Mouse (Mus musculus) erythroblast, embryonic 14.5 days (primary cell): Measurements from ENCODE around the gene Fbxl5. TPM values are rescaled to one million over a fixed set of nuclear protein-coding genes. Genes with fewer than 3 reads are reported as not detected.

Source experiments
- H3K27me3 ChIP-seq: 2 replicates; pipeline ENCODE4 v1.6.1; 2012; ENCODE audit warnings: inconsistent platforms; ENCODE audit not compliant: control insufficient read depth
- H3K36me3 ChIP-seq: 2 replicates; pipeline ENCODE4 v1.6.1; 2012; ENCODE audit warnings: mild to moderate bottlenecking, inconsistent platforms; ENCODE audit not compliant: control insufficient read depth
- H3K4me1 ChIP-seq: 2 replicates; pipeline ENCODE4 v1.6.1; 2012; ENCODE audit warnings: inconsistent platforms; ENCODE audit not compliant: control insufficient read depth
- H3K4me3 ChIP-seq: replicated peaks from 2 replicates; pipeline ENCODE3; 2012; ENCODE audit warnings: moderate library complexity, mild to moderate bottlenecking, inconsistent platforms
- H3K9me3 ChIP-seq: 2 replicates; pipeline ENCODE4 v1.6.1; 2012; ENCODE audit warnings: low read length, inconsistent platforms, mixed read lengths; ENCODE audit not compliant: control insufficient read depth
- GATA1 ChIP-seq: IDR thresholded peaks from 2 replicates; pipeline ENCODE4 v1.6.1; 2012; ENCODE audit warnings: low read length, inconsistent platforms, mixed read lengths
- TAL1 ChIP-seq: IDR thresholded peaks from 3 replicates; pipeline ENCODE4 v1.6.1; 2012; ENCODE audit warnings: low read length, inconsistent platforms, mixed read lengths
- polyA plus RNA-seq: library from polyadenylated mRNA; stranded (reverse); fragments of >175 nt; gene quantifications from 2 replicates; pipeline ENCODE4 v1.2.3, GENCODE M21; 2012

Gene Fbxl5
- polyA plus RNA-seq, 1 experiment, result 0.27 TPM

GRCm38 (mm10) chr5:43818695-43819094 is 2.7 kb downstream of the Fbxl5 start, which contains the start of gene Bst1:
Gene Bst1, plus strand, starts transcription at chr5:43818885.
- no peaks in the 10 kb centered on the region for H3K9me3 ChIP-seq
- H3K4me3 ChIP-seq, result no peak within 1 kb of the TSS

DNA sequence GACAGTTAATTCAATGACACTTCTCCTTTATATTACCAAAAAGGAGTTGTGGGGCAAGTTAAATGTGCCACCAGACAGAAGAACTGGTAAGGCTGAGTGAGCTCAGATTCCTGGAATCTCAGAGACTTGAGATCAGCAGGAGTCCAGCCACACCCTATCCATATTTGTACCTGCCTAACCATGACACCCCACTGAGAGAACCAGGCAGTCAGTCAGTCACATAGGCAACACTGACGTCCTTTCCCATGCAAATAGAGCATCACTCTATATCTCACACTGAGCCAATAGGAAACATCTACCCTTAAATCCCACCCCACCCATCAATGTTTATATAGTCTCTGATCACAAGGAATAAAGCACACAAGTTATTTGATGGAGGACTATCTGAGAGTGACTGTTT is 5.7 kb downstream of the Fbxl5 start:
- TF ChIP-seq TAL1 (no peak), GATA1 (no peak)
- H3K36me3 ChIP-seq, result no peaks in the 10 kb centered on the region

More at GRCm38 (mm10) chr5:43818695-43819094, 2.7 kb downstream of the Fbxl5 start, which contains the start of gene Bst1:
- TF ChIP-seq GATA1, result no peak
- TF ChIP-seq TAL1, result no peak
- Histone ChIP-seq H3K36me3 (no peaks in the 10 kb centered on the region), H3K4me1 (no peaks in the 10 kb centered on the region), H3K27me3 (no peaks in the 10 kb centered on the region)

DNA sequence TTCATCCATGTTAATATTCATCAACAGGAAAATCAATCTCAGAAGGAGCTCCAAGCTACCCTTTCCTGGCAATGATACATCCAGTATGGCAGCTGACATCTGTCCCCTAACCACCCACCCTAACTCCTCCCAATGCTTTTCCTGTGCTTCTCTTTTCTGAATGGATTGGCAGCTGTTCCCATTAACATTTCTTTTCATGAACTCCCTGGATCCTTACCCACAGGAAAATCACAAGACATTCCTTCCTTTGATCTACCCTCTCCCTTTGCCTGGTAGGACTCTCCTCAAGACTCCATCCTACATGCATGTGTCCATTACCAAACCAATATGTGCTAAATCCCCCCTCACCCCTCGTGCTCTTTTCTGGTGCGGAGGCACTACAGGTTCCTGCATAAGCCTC is 6.9 kb downstream of the Fbxl5 start:
- Histone ChIP-seq H3K36me3 (no peaks in the 10 kb centered on the region), H3K9me3 (no peaks in the 10 kb centered on the region), H3K4me1 (no peaks in the 10 kb centered on the region), H3K27me3 (no peaks in the 10 kb centered on the region; the same call in 1 of the 2 replicates), H3K4me3 (no peak overlapping the region)
- TF ChIP-seq TAL1 (no peak), GATA1 (no peak)

More for the DNA sequence above, 5.7 kb downstream of the Fbxl5 start:
- H3K27me3 ChIP-seq, result no peaks in the 10 kb centered on the region
- no peak overlapping the region for H3K4me3 ChIP-seq
- no peaks in the 10 kb centered on the region for H3K4me1 ChIP-seq
- H3K9me3 ChIP-seq, result no peaks in the 10 kb centered on the region

DNA sequence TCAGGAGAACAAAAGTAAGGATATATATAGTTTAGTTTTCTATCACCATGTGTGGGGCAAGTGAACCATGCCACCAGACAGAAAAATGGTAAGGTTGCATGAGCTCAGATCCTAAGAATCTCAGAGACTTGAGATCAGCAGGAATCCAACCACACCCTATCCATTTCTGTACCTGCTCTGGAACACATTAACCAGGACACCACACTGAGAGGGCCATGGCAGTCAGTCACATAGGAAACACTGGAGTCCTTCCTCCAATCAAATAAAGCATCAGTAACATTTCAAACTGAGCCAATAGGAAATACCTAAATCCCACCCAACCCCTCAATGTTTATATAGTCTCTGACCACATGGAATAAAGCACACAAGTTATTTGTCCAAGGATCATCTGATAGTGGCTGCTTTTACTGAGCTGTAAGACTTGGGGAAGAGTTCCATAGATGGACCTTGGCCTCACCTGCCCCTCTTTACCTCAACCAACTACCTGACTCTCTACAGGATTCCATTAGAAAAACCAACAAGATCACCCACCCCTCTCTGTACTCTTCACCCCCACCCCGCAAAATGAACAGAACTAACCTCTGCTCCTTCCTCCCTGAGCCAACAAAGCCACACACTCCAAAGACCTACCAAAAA is 10.9 kb downstream of the Fbxl5 start:
- Histone ChIP-seq H3K36me3 (no peaks in the 10 kb centered on the region), H3K4me3 (no peak overlapping the region), H3K4me1 (no peaks in the 10 kb centered on the region), H3K27me3 (peaks cover 19% of the 10 kb centered on the region), H3K9me3 (no peaks in the 10 kb centered on the region)
- no peak for TF ChIP-seq GATA1
- no peak for TF ChIP-seq TAL1

- TF ChIP-seq GATA1 (no peak), TAL1 (no peak)
- Histone ChIP-seq H3K9me3 (peaks cover 2% of the 10 kb centered on the region; the same call in 1 of the 2 replicates), H3K36me3 (no peaks in the 10 kb centered on the region), H3K4me1 (no peaks in the 10 kb centered on the region), H3K27me3 (peaks cover 19% of the 10 kb centered on the region), H3K4me3 (no peak overlapping the region)
Observed at GRCm38 (mm10) chr5:43807744-43808696, 13.4 kb downstream of the Fbxl5 start.

DNA sequence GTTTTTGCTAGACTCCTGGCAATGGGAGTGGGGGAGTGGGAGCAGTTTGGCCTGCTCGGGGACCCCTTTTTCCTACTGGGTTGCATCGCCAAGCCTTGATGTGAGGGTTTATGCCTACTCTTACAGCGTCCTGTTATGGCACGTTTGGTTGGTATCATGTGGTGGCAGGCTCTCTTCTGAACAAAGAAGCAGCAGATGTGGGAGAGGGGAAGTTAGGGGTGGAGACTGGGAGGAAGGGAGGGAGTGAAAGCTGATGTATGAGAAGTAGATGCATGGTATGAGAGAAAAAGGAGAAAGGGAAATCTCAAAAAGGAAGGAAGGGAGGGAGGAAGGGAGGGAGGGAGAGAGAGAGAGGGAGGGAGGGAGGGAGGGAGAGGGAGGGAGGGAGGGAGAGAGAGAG is 14.5 kb downstream of the Fbxl5 start:
- Histone ChIP-seq H3K4me1 (no peaks in the 10 kb centered on the region), H3K27me3 (peaks cover 19% of the 10 kb centered on the region), H3K4me3 (no peak overlapping the region), H3K9me3 (peaks cover 2% of the 10 kb centered on the region; the same call in 1 of the 2 replicates), H3K36me3 (no peaks in the 10 kb centered on the region)
- TF ChIP-seq GATA1 (no peak), TAL1 (no peak)

DNA sequence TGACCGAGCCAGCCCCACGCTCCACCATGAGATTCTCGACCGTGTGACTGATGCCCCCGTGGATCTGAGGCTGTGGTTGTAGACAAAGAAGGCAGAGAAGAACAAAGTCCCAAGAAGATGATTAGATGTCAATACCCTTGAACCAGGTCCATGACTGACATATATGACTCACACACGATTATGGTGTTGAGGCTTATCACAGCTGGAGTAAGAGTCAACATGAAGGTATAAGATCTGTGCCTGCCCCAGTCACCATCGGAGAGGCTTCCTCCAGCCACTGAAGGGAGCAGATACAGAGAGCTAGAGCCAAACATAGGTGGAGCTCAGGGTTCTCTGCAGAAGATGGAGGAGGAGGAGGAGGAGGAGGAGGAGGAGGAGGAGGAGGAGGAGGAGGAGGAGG is 15.1 kb downstream of the Fbxl5 start:
- H3K9me3 ChIP-seq, result peaks cover 2% of the 10 kb centered on the region; the same call in 1 of the 2 replicates
- H3K4me1 ChIP-seq, result no peaks in the 10 kb centered on the region
- no peak overlapping the region for H3K4me3 ChIP-seq
- no peaks in the 10 kb centered on the region for H3K36me3 ChIP-seq
- H3K27me3 ChIP-seq, result peaks cover 19% of the 10 kb centered on the region
- no peak for TF ChIP-seq GATA1
- no peak for TF ChIP-seq TAL1

DNA sequence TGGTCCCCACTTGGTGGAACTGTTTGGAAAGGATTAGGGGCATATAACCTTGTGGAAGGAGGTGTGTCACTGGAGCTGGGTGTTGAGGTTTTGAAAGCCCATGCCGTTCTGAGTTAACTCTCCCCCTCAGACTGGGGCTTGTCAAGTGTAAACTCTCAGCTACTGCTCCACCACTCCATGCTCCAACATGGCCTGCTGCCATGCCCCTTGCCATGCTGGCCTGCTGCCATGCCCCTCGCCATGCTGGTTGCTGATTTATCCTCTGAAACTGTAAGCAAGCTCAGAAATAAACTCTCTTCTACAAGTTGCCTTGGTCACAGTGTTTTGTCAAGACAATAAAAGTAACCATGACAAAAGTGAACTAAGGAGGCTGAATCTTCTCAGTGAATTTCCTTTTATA is 16.0 kb downstream of the Fbxl5 start:
- no peaks in the 10 kb centered on the region for H3K36me3 ChIP-seq
- H3K27me3 ChIP-seq, result peaks cover 19% of the 10 kb centered on the region
- TF ChIP-seq GATA1 (no peak), TAL1 (no peak)
- H3K4me3 ChIP-seq, result no peak overlapping the region
- H3K9me3 ChIP-seq, result peaks cover 2% of the 10 kb centered on the region; the same call in 1 of the 2 replicates
- no peaks in the 10 kb centered on the region for H3K4me1 ChIP-seq

DNA sequence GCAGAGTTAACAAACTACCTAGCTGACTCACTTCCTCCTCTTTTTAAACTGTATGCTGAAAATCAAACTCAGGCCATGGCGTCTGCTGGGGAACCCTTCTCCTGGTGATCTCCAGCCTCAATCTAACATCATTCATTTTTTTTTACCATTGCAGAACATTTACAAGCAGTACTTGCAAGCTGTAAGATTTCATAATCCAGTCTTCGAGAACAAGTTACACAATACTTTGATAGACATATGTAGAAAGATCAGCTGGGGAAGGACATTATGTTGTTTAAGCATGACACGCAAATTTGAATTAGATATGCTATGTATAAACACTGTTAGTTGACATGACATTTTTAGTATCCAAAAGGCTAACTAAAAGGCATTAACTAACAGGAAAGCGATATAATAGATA is 19.6 kb downstream of the Fbxl5 start:
- no peaks in the 10 kb centered on the region for H3K36me3 ChIP-seq
- H3K4me3 ChIP-seq, result no peak overlapping the region
- TF ChIP-seq GATA1 (no peak), TAL1 (no peak)
- H3K4me1 ChIP-seq, result no peaks in the 10 kb centered on the region
- peaks cover 2% of the 10 kb centered on the region for H3K27me3 ChIP-seq
- H3K9me3 ChIP-seq, result peaks cover 2% of the 10 kb centered on the region; the same call in 1 of the 2 replicates
